Mouse (Mus musculus) kidney, adult 2 months (tissue): ENCODE data around the gene Mdga1. TPM values are rescaled to one million over a fixed set of nuclear protein-coding genes. Genes with fewer than 3 reads are reported as not detected.

Source experiments
- DNase-seq: peaks from one replicate; pipeline ENCODE4 v3.0.0; 2021
- H3K27ac ChIP-seq: fragments of 200-500 bp; 2 replicates; pipeline ENCODE4 v1.5.1; 2012; ENCODE audit warnings: low read depth, low read length, control low read depth, inconsistent platforms; ENCODE audit not compliant: insufficient read depth
- H3K27me3 ChIP-seq: fragments of 200-500 bp; replicated peaks from 2 replicates; pipeline ENCODE4 v1.6.1; 2012; ENCODE audit warnings: mild to moderate bottlenecking, moderate library complexity, low read length, inconsistent platforms; ENCODE audit not compliant: control insufficient read depth, insufficient read depth
- H3K36me3 ChIP-seq: fragments of 200-500 bp; 2 replicates; pipeline ENCODE4 v1.6.1; 2012; ENCODE audit warnings: mild to moderate bottlenecking, moderate library complexity, low read length, inconsistent platforms; ENCODE audit not compliant: control insufficient read depth, insufficient read depth
- H3K4me1 ChIP-seq: fragments of 200-500 bp; 2 replicates; pipeline ENCODE4 v1.6.1; 2011; ENCODE audit warnings: low read length; ENCODE audit not compliant: control insufficient read depth, insufficient read depth
- H3K4me3 ChIP-seq: fragments of 200-500 bp; 2 replicates; pipeline ENCODE4 v1.5.1; 2011; ENCODE audit warnings: mild to moderate bottlenecking, low read depth, low read length, control low read depth; ENCODE audit not compliant: insufficient read depth
- CTCF ChIP-seq: fragments of 200-500 bp; conservative IDR thresholded peaks from 2 replicates; pipeline ENCODE4 v1.5.1; 2011; ENCODE audit warnings: low read depth, mild to moderate bottlenecking, control low read depth, low read length, moderate library complexity, mixed read lengths; ENCODE audit not compliant: insufficient read depth, insufficient read length
- POLR2A ChIP-seq: fragments of 200-500 bp; IDR thresholded peaks from one replicate; pipeline ENCODE4 v1.6.1; 2011; ENCODE audit warnings: low read depth, low read length, control low read depth
- WGBS: fragments of 180-500 bp; shearing (Covaris S2); methylation state at CpG from one replicate; pipeline ENCODE4 v1.1.7; 2018; 5-methylcytosine and 5-hydroxymethylcytosine counted together
- polyA plus RNA-seq: library from polyadenylated mRNA; depleted of rRNA; stranded (reverse); fragments of >200 nt; gene quantifications from 2 replicates; pipeline ENCODE4 v1.2.3, GENCODE M21; 2012

Gene Mdga1
- polyA plus RNA-seq, 1 experiment: 1.3 TPM

- no peaks in the 10 kb centered on the region for H3K27me3 ChIP-seq
- no peaks in the 10 kb centered on the region for H3K36me3 ChIP-seq
- H3K27ac ChIP-seq: peak overlapping the region; percentile 66
- peak overlapping the region; percentile 53 for H3K4me3 ChIP-seq
- no peak for DNase-seq
- WGBS: under 1% methylated on average over 34 of the region's 47 CpGs
- TF ChIP-seq CTCF (no peak), POLR2A (no peak)
- H3K4me1 ChIP-seq: peaks cover 27% of the 10 kb centered on the region
Measured at GRCm38 (mm10) chr17:30005103-30005443, 35.2 kb upstream of the Mdga1 start.

- under 1% methylated on average over 77 of the region's 93 CpGs for WGBS
- DNase-seq: peak; percentile 98
- peak within 1 kb of the TSS; percentile 53 for H3K4me3 ChIP-seq
- H3K27ac ChIP-seq: peak within 1 kb of the TSS; percentile 97
- TF ChIP-seq CTCF (no peak), POLR2A (peak; percentile 74)
- H3K36me3 ChIP-seq: no peaks in the 10 kb centered on the region
- H3K4me1 ChIP-seq: peaks cover 22% of the 10 kb centered on the region
- H3K27me3 ChIP-seq: no peaks in the 10 kb centered on the region
Measured at GRCm38 (mm10) chr17:30004203-30005102, 34.6 kb upstream of the Mdga1 start, which contains the start of gene Zfand3. TSS of gene Zfand3 (plus strand) at chr17:30004733.

- WGBS: 88% methylated on average over 24 of the region's 24 CpGs
- H3K27ac ChIP-seq: no peak overlapping the region
- H3K27me3 ChIP-seq: no peaks in the 10 kb centered on the region
- H3K4me3 ChIP-seq: no peak overlapping the region
- DNase-seq: no peak
- H3K4me1 ChIP-seq: peaks cover 6% of the 10 kb centered on the region; the same call in 1 of the 2 replicates
- TF ChIP-seq POLR2A (no peak), CTCF (no peak)
- no peaks in the 10 kb centered on the region for H3K36me3 ChIP-seq
Measured at GRCm38 (mm10) chr17:29998566-29999295, 28.8 kb upstream of the Mdga1 start.

GRCm38 (mm10) chr17:29997726-29998125 lies 27.8 kb upstream of the Mdga1 start:
- DNase-seq: no peak
- Histone ChIP-seq H3K4me1 (no peaks in the 10 kb centered on the region; the same call in 1 of the 2 replicates), H3K36me3 (no peaks in the 10 kb centered on the region), H3K27me3 (no peaks in the 10 kb centered on the region), H3K4me3 (no peak overlapping the region), H3K27ac (no peak overlapping the region)
- TF ChIP-seq CTCF (no peak), POLR2A (no peak)
- WGBS: 87% methylated on average over 7 of the region's 7 CpGs

- H3K4me1 ChIP-seq: no peaks in the 10 kb centered on the region; the same call in 1 of the 2 replicates
- no peak overlapping the region for H3K27ac ChIP-seq
- DNase-seq: no peak
- TF ChIP-seq POLR2A (no peak), CTCF (no peak)
- 92% methylated on average over 5 of the region's 5 CpGs for WGBS
- no peaks in the 10 kb centered on the region for H3K27me3 ChIP-seq
- no peak overlapping the region for H3K4me3 ChIP-seq
- no peaks in the 10 kb centered on the region for H3K36me3 ChIP-seq
Measured at GRCm38 (mm10) chr17:29995986-29996385, 26.1 kb upstream of the Mdga1 start.

GRCm38 (mm10) chr17:29994459-29994858 lies 24.6 kb upstream of the Mdga1 start:
- Histone ChIP-seq H3K4me3 (no peak overlapping the region), H3K27ac (no peak overlapping the region), H3K4me1 (no peaks in the 10 kb centered on the region; the same call in 1 of the 2 replicates), H3K27me3 (no peaks in the 10 kb centered on the region), H3K36me3 (no peaks in the 10 kb centered on the region)
- no peak for DNase-seq
- TF ChIP-seq CTCF (no peak), POLR2A (no peak)
- 95% methylated on average over 4 of the region's 4 CpGs for WGBS

GRCm38 (mm10) chr17:29994011-29994410 lies 24.1 kb upstream of the Mdga1 start:
- Histone ChIP-seq H3K4me3 (no peak overlapping the region), H3K27ac (no peak overlapping the region), H3K4me1 (no peaks in the 10 kb centered on the region; the same call in 1 of the 2 replicates), H3K27me3 (no peaks in the 10 kb centered on the region), H3K36me3 (no peaks in the 10 kb centered on the region)
- TF ChIP-seq CTCF (no peak), POLR2A (no peak)
- 28% methylated on average over 3 of the region's 3 CpGs for WGBS
- peak; percentile 60 for DNase-seq
